Mouse (Mus musculus) lung, embryonic 16.5 days (tissue): ENCODE results near the gene Rnf5. TPM values are rescaled to one million over a fixed set of nuclear protein-coding genes. Genes with fewer than 3 reads are reported as not detected.

Source experiments
- ATAC-seq: fragments of 200-750 bp; cut with Nextera tagmentation; 2 replicates; pipeline ENCODE4 v1.8.0; 2017; ENCODE audit warnings: low read depth, mild to moderate bottlenecking, moderate library complexity
- H3K27ac ChIP-seq: fragments of 300-500 bp; sonication (generic); 2 replicates; pipeline ENCODE4 v1.5.1; 2014; ENCODE audit warnings: mild to moderate bottlenecking, control low read depth, low read length
- H3K27me3 ChIP-seq: fragments of 300-500 bp; sonication (generic); 2 replicates; pipeline ENCODE4 v1.6.1; 2014; ENCODE audit warnings: low read depth, low read length, mixed read lengths; ENCODE audit not compliant: control insufficient read depth, insufficient read depth
- H3K36me3 ChIP-seq: fragments of 300-500 bp; sonication (generic); 2 replicates; pipeline ENCODE4 v1.6.1; 2014; ENCODE audit warnings: low read length; ENCODE audit not compliant: control insufficient read depth, insufficient read depth
- H3K4me1 ChIP-seq: fragments of 300-500 bp; sonication (generic); replicated peaks from 2 replicates; pipeline ENCODE4 v1.6.1; 2014; ENCODE audit warnings: low read length, mixed read lengths; ENCODE audit not compliant: control insufficient read depth, insufficient read depth
- H3K4me2 ChIP-seq: fragments of 300-500 bp; sonication (generic); 2 replicates; pipeline ENCODE4 v1.6.1; 2014; ENCODE audit warnings: low read depth, low read length, control low read depth
- H3K4me3 ChIP-seq: fragments of 300-500 bp; sonication (generic); 2 replicates; pipeline ENCODE4 v1.5.1; 2014; ENCODE audit warnings: mild to moderate bottlenecking, low read length, control low read depth
- H3K9ac ChIP-seq: fragments of 300-500 bp; sonication (generic); 2 replicates; pipeline ENCODE4 v1.6.1; 2014; ENCODE audit warnings: low read length, control low read depth
- H3K9me3 ChIP-seq: fragments of 300-500 bp; sonication (generic); 2 replicates; pipeline ENCODE4 v1.6.1; 2016; ENCODE audit warnings: low read length; ENCODE audit not compliant: control insufficient read depth
- WGBS: fragments of 180-500 bp; shearing (Covaris S2); extraction: QIAGEN DNeasy Blood & Tissue Kit; methylation state at CpG from one replicate; pipeline ENCODE4 v1.1.7; 2014; 5-methylcytosine and 5-hydroxymethylcytosine counted together
- polyA plus RNA-seq: library from polyadenylated mRNA; unstranded; fragments of >200 nt; fragmentation: Nextera tagmentation; extraction: Ambion mirVana; gene quantifications from 2 replicates; pipeline ENCODE4 v1.2.1, GENCODE M21; 2015

Rnf5 gene
- polyA plus RNA-seq, 1 experiment from 2014 or later = 128 TPM

DNA sequence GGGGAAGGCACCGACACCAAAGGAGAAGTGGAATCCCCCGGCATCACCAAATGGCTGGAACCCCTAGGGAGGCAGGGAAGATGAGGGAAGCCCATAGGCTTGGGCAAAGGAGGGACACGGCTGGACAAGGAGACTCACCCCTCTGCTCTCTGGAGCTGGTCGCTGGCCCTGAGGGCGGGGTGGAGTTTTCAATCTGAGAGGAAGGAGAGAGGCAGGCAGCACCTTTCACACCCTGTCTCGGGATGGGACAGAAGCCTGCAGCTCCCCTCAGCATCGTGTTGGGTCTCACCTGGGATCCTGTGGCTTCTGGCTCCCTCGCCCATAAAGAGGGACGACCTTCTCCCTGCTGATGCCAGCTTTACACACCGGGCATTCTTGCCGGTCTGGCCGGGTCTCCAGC is 1.7 kb downstream of the Rnf5 start:
- no peak overlapping the region for H3K27ac ChIP-seq
- H3K9ac ChIP-seq = no peak overlapping the region
- H3K4me2 ChIP-seq = no peak overlapping the region
- peaks cover 11% of the 10 kb centered on the region for H3K36me3 ChIP-seq
- no peak overlapping the region for H3K4me3 ChIP-seq
- WGBS = 75% methylated on average over 12 of the region's 12 CpGs
- ATAC-seq = no peak
- no peaks in the 10 kb centered on the region for H3K9me3 ChIP-seq
- peaks cover 33% of the 10 kb centered on the region for H3K4me1 ChIP-seq
- H3K27me3 ChIP-seq = no peaks in the 10 kb centered on the region

GRCm38 (mm10) chr17:34599891-34600290 is 3.6 kb downstream of the Rnf5 start:
- H3K27ac ChIP-seq = no peak overlapping the region
- peaks cover 20% of the 10 kb centered on the region for H3K36me3 ChIP-seq
- H3K27me3 ChIP-seq = no peaks in the 10 kb centered on the region
- no peak for ATAC-seq
- no peak overlapping the region for H3K4me2 ChIP-seq
- H3K9ac ChIP-seq = no peak overlapping the region
- H3K4me3 ChIP-seq = no peak overlapping the region
- 73% methylated on average over 9 of the region's 9 CpGs for WGBS
- no peaks in the 10 kb centered on the region for H3K9me3 ChIP-seq
- H3K4me1 ChIP-seq = peaks cover 44% of the 10 kb centered on the region

- peak within 1 kb of the TSS; percentile 66 for H3K9ac ChIP-seq
- H3K4me1 ChIP-seq = peaks cover 50% of the 10 kb centered on the region
- H3K27ac ChIP-seq = peak within 1 kb of the TSS; percentile 87
- peak; percentile 70 for ATAC-seq
- H3K4me3 ChIP-seq = peak within 1 kb of the TSS; percentile 40
- no peaks in the 10 kb centered on the region for H3K9me3 ChIP-seq
- WGBS = 14% methylated on average over 6 of the region's 6 CpGs
- no peaks in the 10 kb centered on the region for H3K27me3 ChIP-seq
- H3K4me2 ChIP-seq = peak within 1 kb of the TSS; percentile 49
- H3K36me3 ChIP-seq = peaks cover 29% of the 10 kb centered on the region
These were observed 5.9 kb downstream of the Rnf5 start, which contains the start of gene Ager for GRCm38 (mm10) chr17:34597566-34598095. Gene Ager (plus strand): TSS chr17:34597862.

DNA sequence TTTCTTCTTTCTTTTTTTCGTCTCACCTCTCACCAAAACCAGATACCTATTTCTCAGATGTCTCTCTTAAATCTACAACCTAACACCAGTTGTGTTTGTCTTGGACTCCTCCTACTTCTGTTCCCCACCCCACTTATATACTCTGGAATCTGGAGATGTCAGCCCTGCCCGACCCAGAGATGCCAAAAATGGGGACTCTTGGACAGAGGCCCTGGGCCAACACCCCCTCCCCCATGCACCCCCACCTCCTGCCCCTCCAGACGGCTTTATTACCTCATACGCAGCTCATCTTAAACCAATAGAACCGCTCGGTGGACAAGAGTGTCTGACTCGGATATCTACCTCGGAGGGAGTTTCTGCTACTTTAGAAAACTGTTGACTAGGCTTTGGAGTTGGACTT is 7.4 kb downstream of the Rnf5 start:
- Histone ChIP-seq H3K9ac (no peak overlapping the region), H3K27me3 (no peaks in the 10 kb centered on the region), H3K27ac (peak overlapping the region; percentile 35; the same call in 1 of the 2 replicates), H3K4me2 (no peak overlapping the region; the same call in 1 of the 2 replicates), H3K9me3 (no peaks in the 10 kb centered on the region), H3K36me3 (peaks cover 26% of the 10 kb centered on the region), H3K4me1 (peaks cover 50% of the 10 kb centered on the region), H3K4me3 (no peak overlapping the region)
- no peak for ATAC-seq
- WGBS = 38% methylated on average over 8 of the region's 8 CpGs

GRCm38 (mm10) chr17:34593752-34594525 is 9.6 kb downstream of the Rnf5 start:
- Histone ChIP-seq H3K4me2 (peak overlapping the region; percentile 83), H3K27me3 (no peaks in the 10 kb centered on the region), H3K4me3 (peak overlapping the region; percentile 64), H3K4me1 (peaks cover 67% of the 10 kb centered on the region), H3K27ac (peak overlapping the region; percentile 98; the same call in 1 of the 2 replicates), H3K9ac (peak overlapping the region; percentile 97), H3K9me3 (no peaks in the 10 kb centered on the region), H3K36me3 (peaks cover 18% of the 10 kb centered on the region)
- no peak for ATAC-seq
- 36% methylated on average over 31 of the region's 34 CpGs for WGBS

- no peaks in the 10 kb centered on the region for H3K27me3 ChIP-seq
- H3K27ac ChIP-seq = peak overlapping the region; percentile 98
- WGBS = under 1% methylated on average over 29 of the region's 32 CpGs
- ATAC-seq = peak; percentile 8
- H3K4me1 ChIP-seq = peaks cover 69% of the 10 kb centered on the region
- H3K36me3 ChIP-seq = peaks cover 18% of the 10 kb centered on the region
- H3K4me3 ChIP-seq = peak overlapping the region; percentile 64
- H3K9me3 ChIP-seq = no peaks in the 10 kb centered on the region
- H3K4me2 ChIP-seq = peak overlapping the region; percentile 83
- H3K9ac ChIP-seq = peak overlapping the region; percentile 97
These were observed 10.6 kb downstream of the Rnf5 start for GRCm38 (mm10) chr17:34592581-34593549.

GRCm38 (mm10) chr17:34591994-34592375 is 11.5 kb downstream of the Rnf5 start:
- peak overlapping the region; percentile 64 for H3K4me3 ChIP-seq
- peaks cover 18% of the 10 kb centered on the region for H3K36me3 ChIP-seq
- peak; percentile 58 for ATAC-seq
- H3K4me1 ChIP-seq = peaks cover 69% of the 10 kb centered on the region
- H3K9ac ChIP-seq = peak overlapping the region; percentile 97
- no peaks in the 10 kb centered on the region for H3K27me3 ChIP-seq
- H3K4me2 ChIP-seq = peak overlapping the region; percentile 83
- WGBS = 1% methylated on average over 19 of the region's 35 CpGs
- peak overlapping the region; percentile 98 for H3K27ac ChIP-seq
- H3K9me3 ChIP-seq = no peaks in the 10 kb centered on the region

- H3K4me1 ChIP-seq = peaks cover 65% of the 10 kb centered on the region
- no peaks in the 10 kb centered on the region for H3K9me3 ChIP-seq
- H3K27ac ChIP-seq = peak within 1 kb of the TSS; percentile 98
- ATAC-seq = peak; percentile 4; the same call in 1 of the 2 replicates
- WGBS = 5% methylated on average over 21 of the region's 21 CpGs
- H3K27me3 ChIP-seq = no peaks in the 10 kb centered on the region
- peak within 1 kb of the TSS; percentile 83 for H3K4me2 ChIP-seq
- peak within 1 kb of the TSS; percentile 97 for H3K9ac ChIP-seq
- peaks cover 18% of the 10 kb centered on the region for H3K36me3 ChIP-seq
- H3K4me3 ChIP-seq = peak within 1 kb of the TSS; percentile 64
These were observed 12.2 kb downstream of the Rnf5 start, which contains the start of gene Pbx2 for GRCm38 (mm10) chr17:34591029-34591993. Gene Pbx2 (plus strand): TSS chr17:34591266.
